Mouse (Mus musculus): ENCODE measurements at regions not wholly inside any gene's neighbourhood (a gene's known extent, or its start where the extent isn't known, plus 50 kb on each side); places are given as distances from the start of the nearest gene placed in this dataset.
A peak's percentile ranks its signal among the peaks of the same experiment; 100 is the strongest.

- Histone ChIP-seq H3K9ac (replicated peaks; ENCODE audit: low read depth, low read length) (no peak overlapping the region), H3K4me1 (replicated peaks; ENCODE audit: control insufficient read depth, insufficient read depth, low read length) (no peaks in the 10 kb centered on the region), H3K27me3 (replicated peaks; ENCODE audit: control insufficient read depth, insufficient read depth, low read length) (no peaks in the 10 kb centered on the region), H3K27ac (ENCODE audit: low read length) (no peak overlapping the region), H3K4me2 (ENCODE audit: low read length) (no peak overlapping the region), H3K9me3 (ENCODE audit: control insufficient read depth, low read length) (no peaks in the 10 kb centered on the region), H3K4me3 (replicated peaks; ENCODE audit: low read length) (no peak overlapping the region), H3K36me3 (ENCODE audit: control insufficient read depth, insufficient read depth) (no peaks in the 10 kb centered on the region)
- peak; percentile 82 for ATAC-seq
- 20% methylated on average over 3 of the region's 3 CpGs for WGBS
These were observed 543.5 kb upstream of the Vwc2 start for GRCm38 (mm10) chr11:10570489-10570888.
